Mouse (Mus musculus): ENCODE measurements around the gene Rpp14. TPM values are rescaled to one million over a fixed set of nuclear protein-coding genes. Genes with fewer than 3 reads are reported as not detected.
"Not testable (repeated sequence)": the region's sequence is repeated elsewhere in the genome, so short reads cannot be mapped to it uniquely, and the experiment has no call there.

The Rpp14 gene
- polyA plus RNA-seq, 1 experiment = 33.7 TPM

GRCm38 (mm10) chr14:8117371-8117770 lies 37.2 kb downstream of the Rpp14 start:
- Histone ChIP-seq H3K79me2 (ENCODE audit: control insufficient read depth, insufficient read depth) (no peaks in the 10 kb centered on the region), H3ac (ENCODE audit: control insufficient read depth, insufficient read length, low read depth) (no peak overlapping the region), H3K27me3 (ENCODE audit: control insufficient read depth, insufficient read depth, insufficient read length) (no peaks in the 10 kb centered on the region), H3K36me3 (ENCODE audit: control insufficient read depth, insufficient read depth) (no peaks in the 10 kb centered on the region), H3K4me3 (ENCODE audit: insufficient read depth, poor library complexity, severe bottlenecking) (no peak overlapping the region), H3K79me3 (ENCODE audit: low read depth) (no peaks in the 10 kb centered on the region)
- TF ChIP-seq CTCF (IDR thresholded peaks at IDR 0.05; ENCODE audit: control insufficient read depth, insufficient read depth, insufficient read length) (no peak), MAX (IDR thresholded peaks at IDR 0.05) (no peak), MYOD1 (IDR thresholded peaks at IDR 0.05; ENCODE audit: control insufficient read depth, insufficient read length, low read depth) (no peak), MYOG (IDR thresholded peaks at IDR 0.05; ENCODE audit: control insufficient read depth, extremely low read depth, insufficient read length) (no peak), USF1 (IDR thresholded peaks at IDR 0.05; ENCODE audit: low read depth) (no peak), FOSL1 (IDR thresholded peaks at IDR 0.05; ENCODE audit: insufficient read depth, low read length, poor library complexity, severe bottlenecking) (no peak), CEBPB (IDR thresholded peaks at IDR 0.05; ENCODE audit: low read depth) (no peak)

- H3K36me3 ChIP-seq (ENCODE audit: control insufficient read depth, insufficient read depth) = no peaks in the 10 kb centered on the region
- no peak overlapping the region for H3K4me3 ChIP-seq (ENCODE audit: insufficient read depth, poor library complexity, severe bottlenecking)
- H3K79me3 ChIP-seq (ENCODE audit: low read depth) = no peaks in the 10 kb centered on the region
- no peaks in the 10 kb centered on the region for H3K27me3 ChIP-seq (ENCODE audit: control insufficient read depth, insufficient read depth, insufficient read length)
- no peaks in the 10 kb centered on the region for H3K79me2 ChIP-seq (ENCODE audit: control insufficient read depth, insufficient read depth)
- no peak overlapping the region for H3ac ChIP-seq (ENCODE audit: control insufficient read depth, insufficient read length, low read depth)
- TF ChIP-seq MAX (IDR thresholded peaks at IDR 0.05) (no peak), CTCF (IDR thresholded peaks at IDR 0.05; ENCODE audit: control insufficient read depth, insufficient read depth, insufficient read length) (no peak), CEBPB (IDR thresholded peaks at IDR 0.05; ENCODE audit: low read depth) (no peak), MYOD1 (IDR thresholded peaks at IDR 0.05; ENCODE audit: control insufficient read depth, insufficient read length, low read depth) (no peak), MYOG (IDR thresholded peaks at IDR 0.05; ENCODE audit: control insufficient read depth, extremely low read depth, insufficient read length) (no peak)
Measured at GRCm38 (mm10) chr14:8119454-8119853, 39.3 kb downstream of the Rpp14 start.

GRCm38 (mm10) chr14:8119904-8120303 lies 39.7 kb downstream of the Rpp14 start:
- Histone ChIP-seq H3K27me3 (ENCODE audit: control insufficient read depth, insufficient read depth, insufficient read length) (no peaks in the 10 kb centered on the region), H3K79me2 (ENCODE audit: control insufficient read depth, insufficient read depth) (no peaks in the 10 kb centered on the region), H3K36me3 (ENCODE audit: control insufficient read depth, insufficient read depth) (no peaks in the 10 kb centered on the region), H3K79me3 (ENCODE audit: low read depth) (no peaks in the 10 kb centered on the region), H3K4me3 (ENCODE audit: insufficient read depth, poor library complexity, severe bottlenecking) (no peak overlapping the region), H3ac (ENCODE audit: control insufficient read depth, insufficient read length, low read depth) (no peak overlapping the region)
- TF ChIP-seq USF1 (IDR thresholded peaks at IDR 0.05; ENCODE audit: low read depth) (no peak), MYOG (IDR thresholded peaks at IDR 0.05; ENCODE audit: control insufficient read depth, extremely low read depth, insufficient read length) (no peak), MYOD1 (IDR thresholded peaks at IDR 0.05; ENCODE audit: control insufficient read depth, insufficient read length, low read depth) (no peak), CTCF (IDR thresholded peaks at IDR 0.05; ENCODE audit: control insufficient read depth, insufficient read depth, insufficient read length) (no peak), FOSL1 (IDR thresholded peaks at IDR 0.05; ENCODE audit: insufficient read depth, low read length, poor library complexity, severe bottlenecking) (no peak), CEBPB (IDR thresholded peaks at IDR 0.05; ENCODE audit: low read depth) (no peak), MAX (IDR thresholded peaks at IDR 0.05) (no peak)

- Histone ChIP-seq H3K79me3 (ENCODE audit: low read depth) (no peaks in the 10 kb centered on the region), H3K4me3 (ENCODE audit: insufficient read depth, poor library complexity, severe bottlenecking) (no peak overlapping the region), H3ac (ENCODE audit: control insufficient read depth, insufficient read length, low read depth) (no peak overlapping the region), H3K36me3 (ENCODE audit: control insufficient read depth, insufficient read depth) (no peaks in the 10 kb centered on the region), H3K79me2 (ENCODE audit: control insufficient read depth, insufficient read depth) (no peaks in the 10 kb centered on the region), H3K27me3 (ENCODE audit: control insufficient read depth, insufficient read depth, insufficient read length) (no peaks in the 10 kb centered on the region)
- no peak for TF ChIP-seq MYOG (IDR thresholded peaks at IDR 0.05; ENCODE audit: control insufficient read depth, extremely low read depth, insufficient read length)
- no peak for TF ChIP-seq MYOD1 (IDR thresholded peaks at IDR 0.05; ENCODE audit: control insufficient read depth, insufficient read length, low read depth)
- TF ChIP-seq MAX (IDR thresholded peaks at IDR 0.05) = no peak
Measured at GRCm38 (mm10) chr14:8123141-8123540, 43.0 kb downstream of the Rpp14 start.

- not testable (repeated sequence) for H3K79me2 ChIP-seq (ENCODE audit: control insufficient read depth, insufficient read depth); H3K27me3 ChIP-seq (ENCODE audit: control insufficient read depth, insufficient read depth, insufficient read length); H3K4me3 ChIP-seq (ENCODE audit: insufficient read depth, poor library complexity, severe bottlenecking); H3K36me3 ChIP-seq (ENCODE audit: control insufficient read depth, insufficient read depth); H3K79me3 ChIP-seq (ENCODE audit: low read depth); H3ac ChIP-seq (ENCODE audit: control insufficient read depth, insufficient read length, low read depth)
Measured at GRCm38 (mm10) chr14:8123611-8124010, 43.4 kb downstream of the Rpp14 start.

GRCm38 (mm10) chr14:8124046-8124881 lies 44.1 kb downstream of the Rpp14 start:
- Histone ChIP-seq H3K27me3 (ENCODE audit: control insufficient read depth, insufficient read depth, insufficient read length) (no peaks in the 10 kb centered on the region), H3K79me2 (ENCODE audit: control insufficient read depth, insufficient read depth) (no peaks in the 10 kb centered on the region), H3K79me3 (ENCODE audit: low read depth) (no peaks in the 10 kb centered on the region), H3K4me3 (ENCODE audit: insufficient read depth, poor library complexity, severe bottlenecking) (no peak overlapping the region), H3K36me3 (ENCODE audit: control insufficient read depth, insufficient read depth) (no peaks in the 10 kb centered on the region), H3ac (ENCODE audit: control insufficient read depth, insufficient read length, low read depth) (no peak overlapping the region)
- no peak for TF ChIP-seq MAX (IDR thresholded peaks at IDR 0.05)
- no peak for TF ChIP-seq MYOG (IDR thresholded peaks at IDR 0.05; ENCODE audit: control insufficient read depth, extremely low read depth, insufficient read length)
- TF ChIP-seq CTCF (IDR thresholded peaks at IDR 0.05; ENCODE audit: control insufficient read depth, insufficient read depth, insufficient read length) = no peak
- TF ChIP-seq CEBPB (IDR thresholded peaks at IDR 0.05; ENCODE audit: low read depth) = no peak
- no peak for TF ChIP-seq MYOD1 (IDR thresholded peaks at IDR 0.05; ENCODE audit: control insufficient read depth, insufficient read length, low read depth)

All from C2C12 (cell line).